Mouse (Mus musculus): ENCODE results near the gene Irf8.

GRCm38 (mm10) chr8:120777184-120777583 lies 41.0 kb downstream of the Irf8 start:
- TF ChIP-seq CTCF (conservative IDR thresholded peaks at IDR 0.05; ENCODE audit: low read length): no peak
- no peak for TF ChIP-seq POU5F1 (IDR thresholded peaks at IDR 0.05; ENCODE audit: borderline replicate concordance, low read length)
